Mouse (Mus musculus) kidney, embryonic 16.5 days (tissue): ENCODE measurements around the gene Gldc. TPM values are rescaled to one million over a fixed set of nuclear protein-coding genes. Genes with fewer than 3 reads are reported as not detected.
"Not testable (repeated sequence)": the region's sequence is repeated elsewhere in the genome, so short reads cannot be mapped to it uniquely, and the experiment has no call there.

Experiments used
- ATAC-seq: fragments of 200-750 bp; cut with Nextera tagmentation; 2 replicates; pipeline ENCODE4 v1.8.0; 2017; ENCODE audit warnings: moderate TSS enrichment; ENCODE audit not compliant: low FRiP score, low TSS enrichment
- H3K27ac ChIP-seq: fragments of 300-500 bp; sonication (generic); 2 replicates; pipeline ENCODE4 v1.5.1; 2014; ENCODE audit warnings: low read length
- H3K27me3 ChIP-seq: fragments of 300-500 bp; sonication (generic); 2 replicates; pipeline ENCODE4 v1.6.1; 2014; ENCODE audit warnings: low read length, control low read depth, mixed read lengths; ENCODE audit not compliant: insufficient read depth
- H3K36me3 ChIP-seq: fragments of 300-500 bp; sonication (generic); 2 replicates; pipeline ENCODE4 v1.6.1; 2014; ENCODE audit warnings: low read length, control low read depth, mixed read lengths; ENCODE audit not compliant: insufficient read depth
- H3K4me1 ChIP-seq: fragments of 300-500 bp; sonication (generic); 2 replicates; pipeline ENCODE4 v1.6.1; 2014; ENCODE audit warnings: low read length, control low read depth, mixed read lengths; ENCODE audit not compliant: insufficient read depth
- H3K4me2 ChIP-seq: fragments of 300-500 bp; sonication (generic); replicated peaks from 2 replicates; pipeline ENCODE4 v1.6.1; 2014; ENCODE audit warnings: low read depth, low read length
- H3K4me3 ChIP-seq: fragments of 300-500 bp; sonication (generic); 2 replicates; pipeline ENCODE4 v1.5.1; 2014; ENCODE audit warnings: mild to moderate bottlenecking, low read length
- H3K9ac ChIP-seq: fragments of 300-500 bp; sonication (generic); replicated peaks from 2 replicates; pipeline ENCODE4 v1.6.1; 2014; ENCODE audit warnings: low read length
- H3K9me3 ChIP-seq: fragments of 300-500 bp; sonication (generic); 2 replicates; pipeline ENCODE4 v1.6.1; 2016; ENCODE audit warnings: low read length, control low read depth
- WGBS: fragments of 180-500 bp; shearing (Covaris S2); extraction: QIAGEN DNeasy Blood & Tissue Kit; methylation state at CpG from one replicate; pipeline ENCODE4 v1.1.7; 2014; 5-methylcytosine and 5-hydroxymethylcytosine counted together
- polyA plus RNA-seq: library from polyadenylated mRNA; unstranded; fragments of >200 nt; fragmentation: Nextera tagmentation; extraction: Ambion mirVana; gene quantifications from 2 replicates; pipeline ENCODE4 v1.2.1, GENCODE M21; 2015

Gene Gldc
- polyA plus RNA-seq, result 10.3 and 10.9 TPM in 2 replicates

GRCm38 (mm10) chr19:30174919-30175571, at the start of gene Gldc:
Gene Gldc (minus strand): TSS chr19:30175429.
- peaks cover 14% of the 10 kb centered on the region for H3K27me3 ChIP-seq
- 1% methylated on average over 49 of the region's 53 CpGs for WGBS
- H3K9me3 ChIP-seq, result 0 out of 2 replicates have a peak, but pooled peaks cover 6% of the 10 kb centered on the region
- peak within 1 kb of the TSS; percentile 59 for H3K4me3 ChIP-seq
- H3K9ac ChIP-seq, result peak within 1 kb of the TSS; percentile 56
- peak; percentile 96 for ATAC-seq
- no peaks in the 10 kb centered on the region for H3K36me3 ChIP-seq
- peak within 1 kb of the TSS; percentile 87 for H3K4me2 ChIP-seq
- H3K27ac ChIP-seq, result 0 out of 2 replicates have a peak within 1 kb of the TSS, but pooled peaks have one; percentile 6
- H3K4me1 ChIP-seq, result peaks cover 8% of the 10 kb centered on the region; the same call in 1 of the 2 replicates

GRCm38 (mm10) chr19:30222593-30222992, 47.4 kb upstream of the Gldc start:
- not testable (repeated sequence) for H3K36me3 ChIP-seq, ATAC-seq, H3K27ac ChIP-seq, H3K9me3 ChIP-seq, H3K9ac ChIP-seq, H3K4me2 ChIP-seq, H3K4me3 ChIP-seq, H3K27me3 ChIP-seq, H3K4me1 ChIP-seq
- WGBS, result 67% methylated on average over 8 of the region's 8 CpGs

GRCm38 (mm10) chr19:30217335-30217734, 42.1 kb upstream of the Gldc start:
- ATAC-seq, result no peak
- Histone ChIP-seq H3K27ac (no peak overlapping the region), H3K9ac (no peak overlapping the region), H3K4me3 (no peak overlapping the region), H3K27me3 (no peaks in the 10 kb centered on the region), H3K36me3 (no peaks in the 10 kb centered on the region), H3K4me1 (no peaks in the 10 kb centered on the region), H3K4me2 (no peak overlapping the region), H3K9me3 (no peaks in the 10 kb centered on the region)
- 23% methylated on average over 7 of the region's 7 CpGs for WGBS

- no peak overlapping the region for H3K9ac ChIP-seq
- 83% methylated on average over 4 of the region's 4 CpGs for WGBS
- no peaks in the 10 kb centered on the region for H3K9me3 ChIP-seq
- H3K4me3 ChIP-seq, result no peak overlapping the region
- no peaks in the 10 kb centered on the region for H3K4me1 ChIP-seq
- H3K27ac ChIP-seq, result no peak overlapping the region
- ATAC-seq, result no peak
- no peaks in the 10 kb centered on the region for H3K36me3 ChIP-seq
- no peak overlapping the region for H3K4me2 ChIP-seq
- no peaks in the 10 kb centered on the region for H3K27me3 ChIP-seq
These were observed 41.0 kb upstream of the Gldc start for GRCm38 (mm10) chr19:30216186-30216585.

GRCm38 (mm10) chr19:30215736-30216135, 40.5 kb upstream of the Gldc start:
- not testable (repeated sequence) for H3K27me3 ChIP-seq, H3K4me2 ChIP-seq, H3K9ac ChIP-seq, ATAC-seq, H3K4me3 ChIP-seq, H3K36me3 ChIP-seq, H3K9me3 ChIP-seq, H3K4me1 ChIP-seq, H3K27ac ChIP-seq
- 57% methylated on average over 2 of the region's 2 CpGs for WGBS

GRCm38 (mm10) chr19:30214026-30214425, 38.8 kb upstream of the Gldc start:
- no peak overlapping the region for H3K4me3 ChIP-seq
- H3K27ac ChIP-seq, result no peak overlapping the region
- no peaks in the 10 kb centered on the region for H3K36me3 ChIP-seq
- H3K4me1 ChIP-seq, result no peaks in the 10 kb centered on the region
- H3K9ac ChIP-seq, result no peak overlapping the region
- no peaks in the 10 kb centered on the region for H3K27me3 ChIP-seq
- H3K9me3 ChIP-seq, result no peaks in the 10 kb centered on the region
- no peak for ATAC-seq
- H3K4me2 ChIP-seq, result no peak overlapping the region
- 41% methylated on average over 2 of the region's 2 CpGs for WGBS

GRCm38 (mm10) chr19:30209006-30209405, 33.8 kb upstream of the Gldc start:
- ATAC-seq, H3K27me3 ChIP-seq, H3K9me3 ChIP-seq, H3K9ac ChIP-seq, H3K4me2 ChIP-seq, H3K36me3 ChIP-seq, H3K27ac ChIP-seq, H3K4me1 ChIP-seq, H3K4me3 ChIP-seq: not testable (repeated sequence)
- 85% methylated on average over 8 of the region's 8 CpGs for WGBS

GRCm38 (mm10) chr19:30206981-30207380, 31.8 kb upstream of the Gldc start:
- Histone ChIP-seq H3K9me3 (no peaks in the 10 kb centered on the region), H3K36me3 (no peaks in the 10 kb centered on the region), H3K4me1 (no peaks in the 10 kb centered on the region), H3K4me2 (no peak overlapping the region), H3K9ac (no peak overlapping the region), H3K27ac (no peak overlapping the region), H3K27me3 (no peaks in the 10 kb centered on the region), H3K4me3 (no peak overlapping the region)
- no peak for ATAC-seq
- 91% methylated on average over 1 of the region's 1 CpGs for WGBS

- Histone ChIP-seq H3K36me3 (no peaks in the 10 kb centered on the region), H3K4me3 (no peak overlapping the region), H3K9me3 (no peaks in the 10 kb centered on the region), H3K4me1 (no peaks in the 10 kb centered on the region), H3K4me2 (no peak overlapping the region), H3K27me3 (no peaks in the 10 kb centered on the region), H3K9ac (no peak overlapping the region), H3K27ac (no peak overlapping the region)
- WGBS, result 66% methylated on average over 4 of the region's 4 CpGs
- 0 out of 2 replicates have a peak, but pooled peaks have one; percentile 14 for ATAC-seq
These were observed 30.6 kb upstream of the Gldc start for GRCm38 (mm10) chr19:30205874-30206273.

GRCm38 (mm10) chr19:30205159-30205816, 30.1 kb upstream of the Gldc start:
- Histone ChIP-seq H3K4me2 (no peak overlapping the region), H3K4me1 (no peaks in the 10 kb centered on the region), H3K4me3 (no peak overlapping the region), H3K27me3 (no peaks in the 10 kb centered on the region), H3K9me3 (no peaks in the 10 kb centered on the region), H3K9ac (no peak overlapping the region), H3K36me3 (no peaks in the 10 kb centered on the region), H3K27ac (no peak overlapping the region)
- ATAC-seq, result 0 out of 2 replicates have a peak, but pooled peaks have one; percentile 36
- WGBS, result 18% methylated on average over 12 of the region's 12 CpGs
